Mouse (Mus musculus) bone marrow, adult 2 months (tissue): ENCODE measurements around the gene Cdiptos.

Experiments used
- CTCF ChIP-seq: fragments of 200-500 bp; IDR thresholded peaks from 2 replicates; pipeline ENCODE4 v1.5.1; 2011; ENCODE audit warnings: low read length, control low read depth; ENCODE audit not compliant: control insufficient read depth, insufficient read depth
- POLR2A ChIP-seq: fragments of 200-500 bp; IDR thresholded peaks from 2 replicates; pipeline ENCODE4 v1.6.1; 2011; ENCODE audit warnings: low read depth, mild to moderate bottlenecking, control low read depth, low read length, borderline replicate concordance; ENCODE audit not compliant: control insufficient read depth

- no peak for TF ChIP-seq CTCF
- no peak for TF ChIP-seq POLR2A
Observed at GRCm38 (mm10) chr7:127020491-127020890, 44.6 kb upstream of the Cdiptos start.
